Mouse (Mus musculus): ENCODE measurements around the gene Ltbr.
"Not testable (repeated sequence)": the region's sequence is repeated elsewhere in the genome, so short reads cannot be mapped to it uniquely, and the experiment has no call there.

Ltbr gene

DNA sequence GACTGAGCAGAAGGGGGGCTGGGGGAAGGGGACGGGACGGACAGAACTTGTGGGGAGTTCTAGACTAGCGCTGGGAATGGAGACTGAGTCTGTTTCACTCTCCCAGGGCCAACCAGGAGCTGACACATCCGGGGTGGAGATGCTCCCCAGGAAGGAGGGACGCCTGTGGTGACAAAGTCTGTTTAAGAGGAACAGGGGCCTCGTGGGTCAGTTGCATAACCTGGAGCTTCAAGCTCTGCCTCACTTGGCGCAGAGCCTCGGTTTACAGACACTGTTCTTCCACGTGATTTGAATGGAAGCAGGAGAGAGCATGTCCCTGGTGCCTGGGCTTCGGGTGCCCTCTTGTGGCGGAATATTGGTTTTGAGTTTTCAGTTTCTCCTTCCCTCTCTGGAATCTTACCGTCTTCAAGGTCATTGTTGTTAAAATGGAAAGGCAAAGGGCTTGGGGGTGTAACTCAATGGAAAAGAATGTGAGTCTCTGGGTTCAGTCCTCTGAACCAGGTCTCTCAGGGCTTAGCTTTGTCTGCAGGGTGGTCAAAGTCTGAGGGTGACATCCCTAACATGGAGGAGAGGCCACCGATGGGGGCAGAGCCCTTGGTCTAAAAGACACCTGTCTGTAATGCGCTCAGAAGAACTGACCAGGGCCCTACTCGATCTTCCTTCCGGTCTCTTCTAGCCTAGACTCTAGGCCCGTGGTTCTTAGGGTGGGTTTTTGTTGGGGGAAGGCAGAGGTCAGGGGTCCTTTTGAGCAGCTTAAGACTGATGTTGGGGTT lies 42.0 kb downstream of the Ltbr start:
- peak; percentile 76 for DNase-seq (ENCODE audit: low spot score)

DNA sequence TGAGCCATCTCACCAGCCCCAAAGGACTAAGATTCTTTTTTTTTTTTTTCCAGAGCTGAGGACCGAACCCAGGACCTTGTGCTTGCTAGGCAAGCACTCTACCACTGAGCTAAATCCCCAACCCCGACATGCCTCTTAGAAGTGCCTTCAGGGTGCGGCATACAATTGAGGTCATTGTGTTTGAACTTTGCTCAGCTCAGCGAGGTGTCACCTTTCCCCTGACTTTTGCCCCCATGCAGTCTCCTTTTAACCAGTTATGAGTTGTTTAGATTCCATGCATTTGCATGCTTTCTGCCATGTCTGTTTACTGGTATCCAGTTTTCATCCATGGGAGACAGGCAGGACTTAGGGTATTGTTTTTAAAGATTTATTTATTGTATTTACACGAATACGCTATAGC lies 44.9 kb downstream of the Ltbr start:
- DNase-seq (ENCODE audit: low spot score) = no peak

GRCm38 (mm10) chr6:125267469-125267868 lies 46.2 kb downstream of the Ltbr start:
- DNase-seq (ENCODE audit: low spot score) = no peak

DNA sequence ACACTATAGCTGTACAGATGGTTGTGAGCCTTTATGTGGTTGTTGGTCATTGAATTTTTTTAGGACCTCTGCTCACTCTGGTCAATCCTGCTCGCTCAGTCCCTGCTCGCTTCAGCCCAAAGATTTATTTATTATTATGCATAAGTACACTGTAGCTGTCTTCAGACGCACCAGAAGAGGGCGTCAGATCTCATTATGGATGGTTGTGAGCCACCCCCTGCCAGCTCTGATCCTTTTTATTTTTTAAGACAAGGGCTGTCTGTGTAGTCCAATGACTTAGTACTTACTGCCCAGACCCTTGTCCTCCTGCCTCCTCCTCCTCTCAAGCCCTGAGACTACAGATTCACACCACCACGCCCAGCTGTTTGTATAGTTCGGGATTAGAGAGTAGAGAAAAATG lies 47.1 kb downstream of the Ltbr start:
- not testable (repeated sequence) for DNase-seq (ENCODE audit: low spot score)

DNA sequence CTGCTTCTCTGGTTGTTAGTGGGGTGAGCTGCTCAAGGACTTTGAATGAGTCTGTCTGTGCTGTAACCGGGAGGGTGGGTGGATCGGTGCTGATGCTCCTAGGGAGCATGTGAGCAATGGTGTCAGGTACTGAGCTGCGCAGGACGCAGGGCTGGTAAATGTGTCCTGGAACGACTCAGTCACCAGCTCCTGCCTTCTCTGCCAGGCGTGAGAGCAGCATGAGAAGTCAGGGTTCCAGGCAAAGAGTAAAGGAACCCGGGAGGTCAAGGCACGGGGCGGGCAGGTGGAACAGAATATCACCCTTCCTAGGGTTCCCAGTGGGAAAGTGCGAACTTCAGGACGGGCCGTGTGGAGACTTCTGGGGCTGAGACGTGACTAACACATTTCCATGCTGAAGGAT lies 47.6 kb downstream of the Ltbr start:
- DNase-seq (ENCODE audit: low spot score) = no peak

GRCm38 (mm10) chr6:125265239-125265638 lies 48.4 kb downstream of the Ltbr start:
- DNase-seq (ENCODE audit: low spot score) = no peak

DNA sequence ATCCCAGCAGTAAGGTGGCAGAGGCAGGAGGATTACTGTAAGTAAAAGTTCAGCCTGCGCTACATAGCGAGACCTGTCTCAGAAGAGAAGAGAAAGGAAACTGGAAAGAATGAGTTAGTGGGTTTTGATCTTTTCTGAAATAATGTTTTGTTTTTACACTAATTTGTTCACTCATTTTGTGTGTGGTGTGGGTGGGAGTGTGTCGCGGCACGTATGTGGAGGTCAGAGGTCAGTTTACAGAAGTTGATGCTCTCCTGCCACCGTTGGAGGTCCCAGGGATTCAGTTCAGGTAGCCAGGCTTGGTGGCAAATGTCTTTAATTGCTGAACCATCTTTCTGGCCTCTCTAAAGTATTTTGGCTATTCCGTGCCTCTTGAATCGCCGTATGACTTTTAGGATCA lies 49.5 kb downstream of the Ltbr start:
- no peak for DNase-seq (ENCODE audit: low spot score)

DNA sequence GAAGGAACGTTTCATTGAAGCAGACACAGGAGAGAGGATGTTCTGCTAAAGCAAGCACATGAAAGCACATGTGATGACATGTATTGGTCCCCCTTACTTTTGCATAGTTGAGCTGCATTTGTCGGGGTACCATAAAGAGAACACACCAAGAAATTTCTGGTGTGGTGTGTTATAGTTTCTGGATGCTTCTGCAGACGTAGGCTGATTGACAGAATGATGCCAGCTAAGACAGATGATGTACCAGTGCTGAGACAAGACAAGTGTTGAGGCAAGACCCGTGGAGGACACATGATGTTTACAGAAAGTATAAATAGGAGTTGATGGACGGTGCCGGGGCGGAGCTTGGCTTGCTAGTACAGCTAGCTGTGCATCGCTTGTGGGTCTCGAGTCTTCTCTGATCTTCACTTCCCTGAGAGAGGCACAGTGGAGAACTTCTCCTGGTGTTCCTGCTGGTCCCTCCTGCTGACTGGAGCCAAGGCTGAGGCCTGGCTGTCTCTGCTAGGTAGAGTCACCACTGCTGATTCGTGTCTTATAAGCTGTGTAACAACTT lies 53.6 kb downstream of the Ltbr start:
- no peak for DNase-seq (ENCODE audit: low spot score)

Data from ovary, postnatal 10 days (tissue).